Mouse (Mus musculus) hindbrain, embryonic 10.5 days (tissue): ENCODE results near the gene Skap1. TPM values are rescaled to one million over a fixed set of nuclear protein-coding genes. Genes with fewer than 3 reads are reported as not detected.
A peak's percentile ranks its signal among the peaks of the same experiment; 100 is the strongest.

ENCODE experiments used
- DNase-seq: peaks from one replicate; pipeline ENCODE4 v3.0.0-alpha.2; 2017; ENCODE audit warnings: low spot score
- H3K27ac ChIP-seq: fragments of 300-500 bp; sonication (generic); 2 replicates; pipeline ENCODE4 v1.5.1; 2016; ENCODE audit warnings: mild to moderate bottlenecking, moderate library complexity
- H3K27me3 ChIP-seq: fragments of 300-500 bp; sonication (generic); 2 replicates; pipeline ENCODE4 v1.6.1; 2016; ENCODE audit warnings: mild to moderate bottlenecking; ENCODE audit not compliant: poor library complexity, insufficient read depth, severe bottlenecking
- H3K36me3 ChIP-seq: fragments of 300-500 bp; sonication (generic); 2 replicates; pipeline ENCODE4 v1.6.1; 2016; ENCODE audit warnings: mild to moderate bottlenecking, moderate library complexity
- H3K4me1 ChIP-seq: fragments of 300-500 bp; sonication (generic); replicated peaks from 2 replicates; pipeline ENCODE4 v1.6.1; 2016; ENCODE audit warnings: mild to moderate bottlenecking
- H3K4me3 ChIP-seq: fragments of 300-500 bp; sonication (generic); 2 replicates; pipeline ENCODE4 v1.5.1; 2016; ENCODE audit warnings: mild to moderate bottlenecking, moderate library complexity
- H3K9me3 ChIP-seq: fragments of 300-500 bp; sonication (generic); 2 replicates; pipeline ENCODE4 v1.6.1; 2016; ENCODE audit warnings: mild to moderate bottlenecking, moderate library complexity
- WGBS: fragments of 180-500 bp; shearing (Covaris S2); methylation state at CpG from one replicate; pipeline ENCODE4 v1.1.7; 2016; 5-methylcytosine and 5-hydroxymethylcytosine counted together
- polyA plus RNA-seq: library from polyadenylated mRNA; unstranded; fragments of >200 nt; fragmentation: Nextera tagmentation; extraction: Ambion mirVana; gene quantifications from 2 replicates; pipeline ENCODE4 v1.2.1, GENCODE M21; 2016

Skap1 gene
- polyA plus RNA-seq, 1 experiment from 2014 or later, result 1.3 TPM

DNA sequence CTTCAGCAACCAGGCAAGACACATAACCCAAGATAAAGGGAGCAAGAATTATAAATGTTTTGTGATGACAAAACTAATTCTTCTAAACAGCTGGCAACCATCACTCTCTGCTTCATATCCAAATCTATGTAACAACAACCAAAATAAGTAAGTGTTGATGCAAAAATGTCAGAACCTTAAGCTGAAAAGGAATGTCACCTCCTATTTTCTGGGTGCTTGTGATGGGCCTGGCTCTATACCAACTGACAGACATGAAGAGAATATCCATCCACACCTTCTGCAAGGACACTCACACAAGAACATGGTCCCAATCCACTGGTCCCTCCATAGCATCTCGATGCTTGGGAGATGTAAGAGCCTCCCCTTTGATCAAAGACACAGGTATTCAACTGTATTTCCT is 194.0 kb downstream of the Skap1 start:
- 73% methylated on average over 1 of the region's 1 CpGs for WGBS
- DNase-seq, result no peak
- Histone ChIP-seq H3K4me1 (no peaks in the 10 kb centered on the region), H3K9me3 (no peaks in the 10 kb centered on the region), H3K4me3 (no peak overlapping the region), H3K36me3 (no peaks in the 10 kb centered on the region), H3K27ac (no peak overlapping the region), H3K27me3 (no peaks in the 10 kb centered on the region)

GRCm38 (mm10) chr11:96666924-96667323 is 202.5 kb downstream of the Skap1 start:
- H3K9me3 ChIP-seq, result no peaks in the 10 kb centered on the region
- H3K27me3 ChIP-seq, result no peaks in the 10 kb centered on the region; the same call in 1 of the 2 replicates
- DNase-seq, result no peak
- H3K27ac ChIP-seq, result no peak overlapping the region
- H3K4me3 ChIP-seq, result no peak overlapping the region
- H3K4me1 ChIP-seq, result no peaks in the 10 kb centered on the region
- 70% methylated on average over 3 of the region's 3 CpGs for WGBS
- H3K36me3 ChIP-seq, result no peaks in the 10 kb centered on the region

GRCm38 (mm10) chr11:96668367-96668766 is 204.0 kb downstream of the Skap1 start:
- 85% methylated on average over 7 of the region's 7 CpGs for WGBS
- no peaks in the 10 kb centered on the region for H3K9me3 ChIP-seq
- H3K4me3 ChIP-seq, result no peak overlapping the region
- H3K27ac ChIP-seq, result no peak overlapping the region
- no peak for DNase-seq
- peaks cover 2% of the 10 kb centered on the region; the same call in 1 of the 2 replicates for H3K4me1 ChIP-seq
- H3K36me3 ChIP-seq, result no peaks in the 10 kb centered on the region
- H3K27me3 ChIP-seq, result no peaks in the 10 kb centered on the region; the same call in 1 of the 2 replicates

DNA sequence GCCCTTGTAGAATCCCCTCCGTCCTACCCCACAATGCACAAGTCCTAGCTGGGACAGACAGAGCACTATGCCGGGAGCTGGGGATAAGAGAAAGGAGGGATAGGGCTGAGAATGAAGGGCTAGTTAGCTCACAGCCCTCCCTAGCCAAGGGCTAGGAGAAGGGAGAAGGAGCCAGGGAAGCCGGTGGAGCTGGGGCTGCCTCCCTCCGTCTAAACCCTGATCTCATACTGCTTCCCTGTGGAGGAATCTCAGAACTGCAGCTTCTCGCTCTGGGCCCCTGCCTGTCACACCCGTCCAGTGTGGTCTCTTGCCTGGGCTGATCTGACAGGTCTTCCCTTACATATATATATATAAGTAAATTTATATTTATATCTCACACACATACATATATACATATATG is 209.4 kb downstream of the Skap1 start:
- H3K4me3 ChIP-seq, result peak overlapping the region; percentile 26
- H3K27ac ChIP-seq, result peak overlapping the region; percentile 70; the same call in 1 of the 2 replicates
- WGBS, result 6% methylated on average over 6 of the region's 6 CpGs
- peaks cover 15% of the 10 kb centered on the region for H3K4me1 ChIP-seq
- no peaks in the 10 kb centered on the region for H3K9me3 ChIP-seq
- H3K36me3 ChIP-seq, result no peaks in the 10 kb centered on the region
- peak; percentile 69 for DNase-seq
- peaks cover 10% of the 10 kb centered on the region for H3K27me3 ChIP-seq

GRCm38 (mm10) chr11:96674786-96675365 is 210.5 kb downstream of the Skap1 start:
- Histone ChIP-seq H3K4me1 (peaks cover 15% of the 10 kb centered on the region), H3K9me3 (no peaks in the 10 kb centered on the region), H3K27ac (no peak overlapping the region), H3K4me3 (no peak overlapping the region), H3K27me3 (peaks cover 10% of the 10 kb centered on the region), H3K36me3 (no peaks in the 10 kb centered on the region)
- DNase-seq, result no peak
- WGBS, result 67% methylated on average over 8 of the region's 8 CpGs

DNA sequence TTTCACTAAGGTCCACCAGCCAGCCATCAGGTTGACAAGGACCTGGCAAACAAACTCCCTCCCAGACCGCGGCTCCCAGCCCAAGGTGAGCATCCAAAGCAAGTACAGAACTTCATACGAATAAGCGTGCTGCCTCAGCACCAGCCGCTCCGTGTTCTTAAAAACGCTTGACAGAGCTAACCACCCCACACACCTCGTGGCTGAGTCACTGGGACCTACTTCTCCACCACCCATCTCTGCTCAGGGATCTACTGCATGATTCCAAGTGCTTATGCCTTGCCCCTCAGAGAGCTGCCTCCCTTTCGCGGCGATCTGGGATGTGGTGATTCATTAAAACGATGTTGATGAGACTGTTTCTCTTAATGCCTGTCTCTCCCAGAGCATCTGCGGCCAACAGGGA is 213.6 kb downstream of the Skap1 start:
- H3K27me3 ChIP-seq, result peaks cover 10% of the 10 kb centered on the region; the same call in 1 of the 2 replicates
- no peaks in the 10 kb centered on the region for H3K36me3 ChIP-seq
- no peak overlapping the region for H3K4me3 ChIP-seq
- H3K9me3 ChIP-seq, result no peaks in the 10 kb centered on the region
- WGBS, result 89% methylated on average over 13 of the region's 13 CpGs
- peaks cover 15% of the 10 kb centered on the region for H3K4me1 ChIP-seq
- H3K27ac ChIP-seq, result no peak overlapping the region
- DNase-seq, result no peak

DNA sequence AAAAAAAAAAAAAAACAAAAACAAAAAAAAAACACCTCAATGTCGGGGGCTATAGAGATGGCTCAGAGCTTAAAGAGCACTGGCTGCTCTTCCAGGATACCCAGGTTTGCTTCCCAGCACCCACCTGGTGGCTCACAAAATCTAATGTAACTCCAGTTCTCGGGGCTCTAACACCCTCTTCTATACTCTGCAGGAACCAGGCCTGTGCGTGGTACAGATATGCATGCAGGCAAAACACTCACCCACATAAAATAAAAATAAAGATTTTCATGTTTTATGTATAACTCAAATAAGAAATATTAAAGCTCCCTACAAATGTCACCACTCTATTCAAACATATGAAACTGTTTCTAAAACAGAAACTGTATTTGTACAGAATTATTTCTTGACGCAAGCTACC is 214.6 kb downstream of the Skap1 start:
- Histone ChIP-seq H3K36me3 (no peaks in the 10 kb centered on the region), H3K27me3 (peaks cover 10% of the 10 kb centered on the region; the same call in 1 of the 2 replicates), H3K4me3 (no peak overlapping the region), H3K27ac (no peak overlapping the region), H3K4me1 (peaks cover 10% of the 10 kb centered on the region; the same call in 1 of the 2 replicates), H3K9me3 (no peaks in the 10 kb centered on the region)
- DNase-seq, result no peak
- WGBS, result 91% methylated on average over 4 of the region's 4 CpGs

DNA sequence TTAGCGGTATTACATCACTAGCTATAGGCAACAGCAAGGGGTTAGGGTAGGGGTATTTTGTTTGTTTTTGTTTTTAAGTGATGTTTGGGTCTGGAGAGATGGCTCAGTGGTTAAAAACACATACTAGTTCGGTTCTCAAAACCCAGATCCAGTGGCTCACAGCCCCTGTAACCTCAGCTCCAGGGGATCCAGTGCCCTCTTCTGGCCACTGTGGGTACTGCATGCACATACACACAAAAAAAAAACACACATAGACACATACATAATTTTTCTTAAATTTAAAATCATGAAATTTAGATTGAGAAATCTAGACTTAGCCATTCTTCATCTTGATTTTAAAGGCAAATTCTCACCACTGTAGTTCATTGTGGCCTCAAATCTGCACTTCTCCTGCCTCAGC is 221.0 kb downstream of the Skap1 start:
- no peak for DNase-seq
- no peaks in the 10 kb centered on the region for H3K36me3 ChIP-seq
- 85% methylated on average over 2 of the region's 2 CpGs for WGBS

DNA sequence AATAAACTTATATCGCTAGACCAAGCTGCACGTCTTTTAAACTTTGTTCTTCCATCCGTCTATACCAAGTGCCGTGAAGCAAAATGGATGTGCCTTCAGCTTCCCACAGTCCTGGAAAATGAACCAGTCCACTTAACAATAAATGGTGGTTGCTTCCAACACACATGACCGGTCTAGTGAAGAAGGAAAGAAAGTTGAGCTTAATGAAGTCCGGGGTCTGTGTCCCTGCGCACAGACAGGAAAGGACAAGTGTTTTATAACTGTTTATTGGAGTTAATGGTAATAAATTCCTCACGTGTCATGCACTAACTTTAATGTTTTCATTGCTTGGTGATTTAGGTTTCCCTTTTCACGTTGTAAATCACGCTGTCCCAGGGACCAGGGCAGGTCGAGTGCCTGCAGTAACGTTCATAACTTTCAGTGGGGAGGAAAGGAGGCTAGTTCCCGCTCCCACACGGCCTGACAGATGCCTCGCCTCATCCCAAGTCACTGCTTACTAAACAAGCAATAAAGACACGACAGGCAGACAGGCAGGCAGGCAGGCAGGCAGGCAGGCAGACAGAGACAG is 222.4 kb downstream of the Skap1 start:
- DNase-seq, result no peak
- WGBS, result 81% methylated on average over 16 of the region's 16 CpGs
- H3K4me1 ChIP-seq, result no peaks in the 10 kb centered on the region

More for the DNA sequence above, 221.0 kb downstream of the Skap1 start:
- H3K27ac ChIP-seq, result no peak overlapping the region
- H3K4me1 ChIP-seq, result no peaks in the 10 kb centered on the region
- no peaks in the 10 kb centered on the region for H3K27me3 ChIP-seq
- H3K9me3 ChIP-seq, result no peaks in the 10 kb centered on the region
- no peak overlapping the region for H3K4me3 ChIP-seq

GRCm38 (mm10) chr11:96692250-96692649 is 227.9 kb downstream of the Skap1 start:
- H3K27me3 ChIP-seq, result no peaks in the 10 kb centered on the region
- no peak for DNase-seq
- H3K27ac ChIP-seq, result no peak overlapping the region
- H3K36me3 ChIP-seq, result no peaks in the 10 kb centered on the region
- H3K4me1 ChIP-seq, result peaks cover 28% of the 10 kb centered on the region
- H3K9me3 ChIP-seq, result no peaks in the 10 kb centered on the region
- 81% methylated on average over 5 of the region's 5 CpGs for WGBS
- H3K4me3 ChIP-seq, result no peak overlapping the region

More for the DNA sequence above, 222.4 kb downstream of the Skap1 start:
- Histone ChIP-seq H3K4me3 (no peak overlapping the region), H3K27me3 (no peaks in the 10 kb centered on the region), H3K27ac (no peak overlapping the region), H3K36me3 (no peaks in the 10 kb centered on the region), H3K9me3 (no peaks in the 10 kb centered on the region)

- no peak overlapping the region for H3K4me3 ChIP-seq
- 93% methylated on average over 11 of the region's 11 CpGs for WGBS
- H3K4me1 ChIP-seq, result peaks cover 36% of the 10 kb centered on the region
- H3K36me3 ChIP-seq, result no peaks in the 10 kb centered on the region
- DNase-seq, result no peak
- H3K9me3 ChIP-seq, result no peaks in the 10 kb centered on the region
- H3K27ac ChIP-seq, result no peak overlapping the region
- no peaks in the 10 kb centered on the region for H3K27me3 ChIP-seq
Measured at GRCm38 (mm10) chr11:96693360-96693759, 229.0 kb downstream of the Skap1 start.

DNA sequence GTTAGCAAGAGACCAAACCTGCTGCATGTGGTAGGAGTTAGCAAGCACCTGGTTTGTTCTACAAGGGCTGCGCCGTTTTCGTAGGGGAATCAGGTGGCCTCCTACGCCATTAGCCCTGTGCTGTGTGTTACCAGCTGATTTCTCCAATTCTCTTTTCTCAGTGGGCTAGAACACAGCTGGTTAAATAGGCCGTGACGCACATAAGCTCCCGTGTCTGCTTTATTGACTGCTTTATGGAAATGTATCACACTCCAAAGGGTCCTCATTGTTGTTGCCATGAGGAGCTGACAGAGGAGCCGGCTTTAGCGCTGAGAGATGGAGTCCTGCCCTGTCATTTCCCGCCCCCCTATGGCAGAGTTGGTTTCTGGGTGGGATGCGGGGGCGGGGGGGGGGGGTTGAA is 230.4 kb downstream of the Skap1 start:
- 0 out of 2 replicates have a peak overlapping the region, but pooled peaks have one; percentile 6 for H3K4me3 ChIP-seq
- 51% methylated on average over 12 of the region's 12 CpGs for WGBS
- DNase-seq, result peak; percentile 24
- no peaks in the 10 kb centered on the region for H3K27me3 ChIP-seq
- H3K27ac ChIP-seq, result peak overlapping the region; percentile 62
- no peaks in the 10 kb centered on the region for H3K9me3 ChIP-seq
- H3K36me3 ChIP-seq, result no peaks in the 10 kb centered on the region
- peaks cover 36% of the 10 kb centered on the region for H3K4me1 ChIP-seq

GRCm38 (mm10) chr11:96696168-96696727 is 231.9 kb downstream of the Skap1 start:
- peaks cover 36% of the 10 kb centered on the region for H3K4me1 ChIP-seq
- H3K27ac ChIP-seq, result peak overlapping the region; percentile 72
- no peak overlapping the region; the same call in 1 of the 2 replicates for H3K4me3 ChIP-seq
- DNase-seq, result peak; percentile 43
- H3K27me3 ChIP-seq, result no peaks in the 10 kb centered on the region
- no peaks in the 10 kb centered on the region for H3K9me3 ChIP-seq
- 34% methylated on average over 15 of the region's 15 CpGs for WGBS
- H3K36me3 ChIP-seq, result no peaks in the 10 kb centered on the region
